Mouse (Mus musculus) ES-Bruce4 (cell line): Measurements from ENCODE around the gene Gpc6. TPM values are rescaled to one million over a fixed set of nuclear protein-coding genes. Genes with fewer than 3 reads are reported as not detected.

Experiments
- H3K27ac ChIP-seq: 2 replicates; pipeline ENCODE4 v1.5.1; 2012; ENCODE audit warnings: low read length, inconsistent platforms; ENCODE audit not compliant: insufficient read depth
- H3K27me3 ChIP-seq: 2 replicates; pipeline ENCODE4 v1.6.1; 2012; ENCODE audit warnings: mild to moderate bottlenecking, low read length, inconsistent platforms; ENCODE audit not compliant: control insufficient read depth, poor library complexity, insufficient read depth, severe bottlenecking
- H3K36me3 ChIP-seq: 2 replicates; pipeline ENCODE4 v1.6.1; 2012; ENCODE audit warnings: inconsistent platforms, mild to moderate bottlenecking, low read length, moderate library complexity; ENCODE audit not compliant: control insufficient read depth, poor library complexity, insufficient read depth, severe bottlenecking
- H3K4me1 ChIP-seq: one replicate; pipeline ENCODE4 v1.8.1; 2011; ENCODE audit warnings: low read length; ENCODE audit not compliant: control insufficient read depth, insufficient read depth
- H3K4me3 ChIP-seq: 2 replicates; pipeline ENCODE4 v1.5.1; 2011; ENCODE audit warnings: low read depth, mild to moderate bottlenecking, low read length
- H3K9ac ChIP-seq: 2 replicates; pipeline ENCODE4 v1.6.1; 2012; ENCODE audit warnings: low read depth, mild to moderate bottlenecking, inconsistent platforms; ENCODE audit not compliant: poor library complexity, severe bottlenecking
- H3K9me3 ChIP-seq: replicated peaks from 2 replicates; pipeline ENCODE4 v1.6.1; 2012; ENCODE audit warnings: mild to moderate bottlenecking, low read length, inconsistent platforms; ENCODE audit not compliant: control insufficient read depth, poor library complexity, insufficient read depth, severe bottlenecking
- CTCF ChIP-seq: IDR thresholded peaks from one replicate; pipeline ENCODE4 v1.8.1; 2011; ENCODE audit warnings: low read depth, low read length
- EP300 ChIP-seq: IDR thresholded peaks from 2 replicates; pipeline ENCODE4 v1.6.1; 2011; ENCODE audit warnings: low read depth, low read length; ENCODE audit not compliant: insufficient read depth
- POLR2A ChIP-seq: IDR thresholded peaks from one replicate; pipeline ENCODE4 v1.8.1; 2011; ENCODE audit warnings: low read length; ENCODE audit not compliant: insufficient read depth
- polyA plus RNA-seq: library from polyadenylated mRNA; stranded (reverse); fragments of >200 nt; gene quantifications from 2 replicates; pipeline ENCODE4 v1.2.4, GENCODE M21; 2011; ENCODE audit warnings: low read depth; ENCODE audit not compliant: missing spikeins, insufficient read depth, insufficient read length

The Gpc6 gene
- polyA plus RNA-seq, 1 experiment: 4.7 TPM

GRCm38 (mm10) chr14:117473378-117473777, 548.3 kb downstream of the Gpc6 start:
- no peak for TF ChIP-seq CTCF
- TF ChIP-seq EP300: no peak
- no peak for TF ChIP-seq POLR2A
- Histone ChIP-seq H3K36me3 (no peaks in the 10 kb centered on the region), H3K4me3 (no peak overlapping the region)

DNA sequence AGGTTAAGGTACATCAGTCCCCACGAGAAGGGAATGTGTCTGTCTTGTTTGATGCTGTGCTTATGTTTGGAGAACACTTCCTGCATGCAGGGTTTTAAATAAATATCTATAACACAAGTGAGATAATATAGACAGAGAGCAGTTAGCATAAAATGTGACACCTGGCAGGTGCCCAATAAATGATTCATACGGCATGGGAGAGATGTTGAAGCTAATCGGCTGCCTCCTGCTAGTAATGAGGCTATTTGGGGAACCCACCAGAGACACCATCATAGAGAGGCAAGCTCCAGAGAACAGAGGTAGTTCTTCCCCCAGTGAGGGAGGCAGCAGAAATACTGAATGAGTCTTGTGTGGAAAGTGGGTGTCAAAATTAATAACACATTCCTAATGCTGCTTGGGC, 553.8 kb downstream of the Gpc6 start:
- no peak for TF ChIP-seq POLR2A
- TF ChIP-seq CTCF: no peak
- no peak for TF ChIP-seq EP300
- Histone ChIP-seq H3K9ac (no peak overlapping the region), H3K4me3 (no peak overlapping the region), H3K36me3 (no peaks in the 10 kb centered on the region), H3K9me3 (no peaks in the 10 kb centered on the region), H3K27me3 (no peaks in the 10 kb centered on the region), H3K4me1 (no peaks in the 10 kb centered on the region), H3K27ac (no peak overlapping the region)

More at GRCm38 (mm10) chr14:117473378-117473777, 548.3 kb downstream of the Gpc6 start:
- no peak overlapping the region for H3K27ac ChIP-seq
- no peaks in the 10 kb centered on the region for H3K9me3 ChIP-seq
- H3K27me3 ChIP-seq: no peaks in the 10 kb centered on the region; the same call in 1 of the 2 replicates
- no peak overlapping the region for H3K9ac ChIP-seq
- no peaks in the 10 kb centered on the region for H3K4me1 ChIP-seq

DNA sequence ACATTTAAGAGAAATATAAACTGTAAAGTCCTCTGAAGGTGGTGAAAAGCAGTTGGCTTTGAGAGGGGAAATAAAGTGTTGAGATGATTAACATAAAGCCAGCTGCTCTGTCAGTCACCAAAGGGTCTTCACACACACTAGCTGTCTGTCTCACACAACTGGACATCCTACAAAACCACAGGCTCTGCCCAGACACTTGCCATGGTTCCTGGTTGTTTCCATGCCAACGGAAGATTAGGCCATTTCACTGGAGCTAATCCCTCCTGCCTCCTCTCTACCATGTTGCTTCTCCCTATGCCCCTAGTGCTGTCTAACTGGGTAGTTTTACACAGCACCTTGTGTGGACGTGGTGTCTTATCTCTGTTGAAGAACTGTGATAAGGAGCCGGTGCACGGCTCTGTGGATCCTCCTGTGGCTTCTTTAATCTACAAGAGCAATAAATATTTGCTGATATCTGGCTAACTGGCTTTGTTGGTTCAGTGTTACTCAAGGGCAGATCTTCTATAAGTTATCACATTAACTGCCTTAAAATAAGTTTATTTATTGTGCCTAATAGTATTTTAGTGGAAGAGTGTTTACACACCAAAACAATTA, 562.1 kb downstream of the Gpc6 start:
- Histone ChIP-seq H3K9ac (no peak overlapping the region), H3K4me1 (no peaks in the 10 kb centered on the region), H3K27ac (no peak overlapping the region), H3K27me3 (no peaks in the 10 kb centered on the region), H3K9me3 (no peaks in the 10 kb centered on the region), H3K36me3 (no peaks in the 10 kb centered on the region), H3K4me3 (no peak overlapping the region)
- TF ChIP-seq POLR2A (no peak), EP300 (no peak), CTCF (no peak)

GRCm38 (mm10) chr14:117490469-117490868, 565.4 kb downstream of the Gpc6 start:
- no peaks in the 10 kb centered on the region for H3K27me3 ChIP-seq
- no peak overlapping the region for H3K4me3 ChIP-seq

DNA sequence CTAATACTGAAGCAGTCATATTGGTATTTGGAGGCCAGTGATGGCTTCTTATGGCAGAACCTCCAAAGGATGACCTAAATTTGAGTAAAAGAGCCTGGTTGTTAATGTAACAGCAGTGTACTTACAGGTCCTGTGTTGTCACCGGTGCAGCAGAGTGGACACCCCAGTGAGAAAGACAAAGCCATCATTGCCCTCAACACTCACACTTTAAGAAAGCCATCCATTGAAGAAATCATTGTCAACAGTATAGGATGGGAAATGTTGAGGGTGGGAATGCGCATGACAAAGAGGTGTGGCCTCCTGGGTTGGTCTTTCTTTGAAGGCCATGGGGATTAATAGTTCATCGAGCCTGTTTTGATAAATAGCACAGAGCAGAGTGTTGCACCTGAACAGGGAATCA, 570.0 kb downstream of the Gpc6 start:
- Histone ChIP-seq H3K27ac (no peak overlapping the region), H3K9ac (no peak overlapping the region), H3K36me3 (no peaks in the 10 kb centered on the region), H3K4me1 (no peaks in the 10 kb centered on the region), H3K27me3 (no peaks in the 10 kb centered on the region), H3K9me3 (no peaks in the 10 kb centered on the region), H3K4me3 (no peak overlapping the region)
- TF ChIP-seq EP300 (no peak), CTCF (no peak), POLR2A (no peak)

More at GRCm38 (mm10) chr14:117490469-117490868, 565.4 kb downstream of the Gpc6 start:
- no peak overlapping the region for H3K27ac ChIP-seq
- TF ChIP-seq EP300 (no peak), POLR2A (no peak), CTCF (no peak)
- no peaks in the 10 kb centered on the region for H3K9me3 ChIP-seq
- no peaks in the 10 kb centered on the region for H3K36me3 ChIP-seq
- no peak overlapping the region for H3K9ac ChIP-seq
- H3K4me1 ChIP-seq: no peaks in the 10 kb centered on the region

GRCm38 (mm10) chr14:117498785-117499184, 573.7 kb downstream of the Gpc6 start:
- H3K9me3 ChIP-seq: no peaks in the 10 kb centered on the region
- H3K27me3 ChIP-seq: no peaks in the 10 kb centered on the region
- H3K36me3 ChIP-seq: no peaks in the 10 kb centered on the region
- H3K27ac ChIP-seq: no peak overlapping the region
- no peaks in the 10 kb centered on the region for H3K4me1 ChIP-seq
- H3K4me3 ChIP-seq: no peak overlapping the region
- no peak for TF ChIP-seq POLR2A
- H3K9ac ChIP-seq: no peak overlapping the region
